Mouse (Mus musculus): ENCODE measurements around the gene Gm11564. TPM values are rescaled to one million over a fixed set of nuclear protein-coding genes. Genes with fewer than 3 reads are reported as not detected.
"Not testable (repeated sequence)": the region's sequence is repeated elsewhere in the genome, so short reads cannot be mapped to it uniquely, and the experiment has no call there.

Gm11564 gene
- polyA plus RNA-seq, 1 experiment from 2014 or later, result not detected

- not testable (repeated sequence) for DNase-seq (ENCODE audit: low spot score); H3K27ac ChIP-seq; ATAC-seq (ENCODE audit: low FRiP score); H3K4me3 ChIP-seq (replicated peaks; ENCODE audit: low read length); H3K27me3 ChIP-seq (ENCODE audit: control insufficient read depth, insufficient read depth, low read length); H3K36me3 ChIP-seq (replicated peaks; ENCODE audit: control insufficient read depth, insufficient read depth); H3K4me1 ChIP-seq (replicated peaks; ENCODE audit: control insufficient read depth, insufficient read depth, low read length); H3K9me3 ChIP-seq (ENCODE audit: control insufficient read depth, low read length); H3K9ac ChIP-seq; H3K4me2 ChIP-seq (replicated peaks)
- no CpG with 5 or more reads among the region's 1 CpGs for WGBS
These were observed 11.1 kb downstream of the Gm11564 start, which contains the start of gene Gm11554 for GRCm38 (mm10) chr11:99804346-99804745. Gm11554 (minus strand) TSS chr11:99804446.

DNA sequence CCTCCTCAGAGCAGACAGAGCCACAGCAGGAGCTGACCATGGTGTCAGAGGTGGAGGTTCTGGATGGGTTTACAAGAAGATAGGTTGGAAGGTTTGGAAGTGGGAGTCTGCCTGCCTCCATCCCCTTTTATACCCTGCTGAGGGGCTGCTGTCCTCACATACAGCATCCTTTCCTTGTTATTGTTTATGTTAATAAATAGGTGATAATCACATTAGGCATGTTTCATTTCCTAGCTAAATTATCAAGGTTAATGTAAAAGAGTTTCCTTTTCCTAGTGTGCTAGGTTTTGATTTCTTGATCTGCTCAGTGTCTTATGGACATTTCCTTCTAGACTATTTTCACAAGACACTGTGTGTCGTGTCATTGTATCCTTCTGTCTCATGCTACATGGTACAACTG, 16.6 kb downstream of the Gm11564 start, which contains the start of gene Gm11569:
Gene Gm11569, minus strand, starts transcription at position 101 of the 400 bp plus-strand sequence.
- not testable (repeated sequence) for H3K9me3 ChIP-seq (ENCODE audit: control insufficient read depth, low read length); H3K9ac ChIP-seq; H3K36me3 ChIP-seq (replicated peaks; ENCODE audit: control insufficient read depth, insufficient read depth); H3K4me2 ChIP-seq (replicated peaks); H3K27me3 ChIP-seq (ENCODE audit: control insufficient read depth, insufficient read depth, low read length); H3K4me3 ChIP-seq (replicated peaks; ENCODE audit: low read length); H3K4me1 ChIP-seq (replicated peaks; ENCODE audit: control insufficient read depth, insufficient read depth, low read length); DNase-seq (ENCODE audit: low spot score); H3K27ac ChIP-seq; ATAC-seq (ENCODE audit: low FRiP score)
- WGBS, result no CpG with 5 or more reads among the region's 1 CpGs

GRCm38 (mm10) chr11:99793367-99793766, 22.1 kb downstream of the Gm11564 start, which contains the start of gene Gm11596:
Gm11596 (minus strand) TSS chr11:99793467.
- no peak within 1 kb of the TSS for H3K4me2 ChIP-seq (replicated peaks)
- no peak for ATAC-seq (ENCODE audit: low FRiP score)
- 94% methylated on average over 2 of the region's 2 CpGs for WGBS

GRCm38 (mm10) chr11:99784900-99785299, 30.6 kb downstream of the Gm11564 start, which contains the start of gene Krtap4-9:
Krtap4-9 (plus strand) TSS chr11:99785200.
- not testable (repeated sequence) for H3K4me2 ChIP-seq (replicated peaks); H3K9me3 ChIP-seq (ENCODE audit: control insufficient read depth, low read length); H3K4me1 ChIP-seq (replicated peaks; ENCODE audit: control insufficient read depth, insufficient read depth, low read length); H3K27ac ChIP-seq; H3K36me3 ChIP-seq (replicated peaks; ENCODE audit: control insufficient read depth, insufficient read depth); ATAC-seq (ENCODE audit: low FRiP score); H3K27me3 ChIP-seq (ENCODE audit: control insufficient read depth, insufficient read depth, low read length); H3K9ac ChIP-seq; DNase-seq (ENCODE audit: low spot score); H3K4me3 ChIP-seq (replicated peaks; ENCODE audit: low read length)

More at GRCm38 (mm10) chr11:99793367-99793766, 22.1 kb downstream of the Gm11564 start, which contains the start of gene Gm11596:
- Histone ChIP-seq H3K4me3 (replicated peaks; ENCODE audit: low read length) (no peak within 1 kb of the TSS), H3K36me3 (replicated peaks; ENCODE audit: control insufficient read depth, insufficient read depth) (no peaks in the 10 kb centered on the region), H3K4me1 (replicated peaks; ENCODE audit: control insufficient read depth, insufficient read depth, low read length) (no peaks in the 10 kb centered on the region), H3K9ac (no peak within 1 kb of the TSS), H3K27ac (no peak within 1 kb of the TSS), H3K9me3 (ENCODE audit: control insufficient read depth, low read length) (no peaks in the 10 kb centered on the region), H3K27me3 (ENCODE audit: control insufficient read depth, insufficient read depth, low read length) (no peaks in the 10 kb centered on the region)
- DNase-seq (ENCODE audit: low spot score), result no peak

- ATAC-seq (ENCODE audit: low FRiP score), result no peak
- Histone ChIP-seq H3K27me3 (ENCODE audit: control insufficient read depth, insufficient read depth, low read length) (no peaks in the 10 kb centered on the region), H3K9ac (no peak within 1 kb of the TSS), H3K27ac (no peak within 1 kb of the TSS), H3K36me3 (replicated peaks; ENCODE audit: control insufficient read depth, insufficient read depth) (no peaks in the 10 kb centered on the region), H3K9me3 (ENCODE audit: control insufficient read depth, low read length) (no peaks in the 10 kb centered on the region), H3K4me1 (replicated peaks; ENCODE audit: control insufficient read depth, insufficient read depth, low read length) (no peaks in the 10 kb centered on the region), H3K4me3 (replicated peaks; ENCODE audit: low read length) (no peak within 1 kb of the TSS), H3K4me2 (replicated peaks) (no peak within 1 kb of the TSS)
- WGBS, result 91% methylated on average over 2 of the region's 2 CpGs
- no peak for DNase-seq (ENCODE audit: low spot score)
These were observed 34.9 kb downstream of the Gm11564 start, which contains the start of gene Krtap4-8 for GRCm38 (mm10) chr11:99780604-99781003. Krtap4-8 (minus strand) TSS chr11:99780704.

DNA sequence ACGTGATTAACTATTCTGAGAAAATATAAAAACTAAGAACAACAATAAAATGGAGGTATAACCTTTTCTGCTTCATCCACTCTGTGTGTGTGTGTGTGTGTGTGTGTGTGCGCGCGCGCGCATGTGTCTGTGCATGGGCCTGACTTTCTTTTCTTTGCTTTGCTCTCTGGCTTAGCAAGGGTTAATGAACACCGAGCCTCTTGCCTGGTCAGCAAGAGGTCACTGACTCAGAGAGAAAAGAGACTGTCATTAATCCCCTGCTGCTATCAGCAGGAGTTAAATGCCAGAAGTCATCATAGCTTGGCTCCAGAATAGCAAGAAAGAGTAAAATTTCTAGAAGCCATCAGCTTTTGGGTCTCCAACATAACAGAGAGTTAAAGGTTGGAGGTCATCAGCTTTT, 37.1 kb downstream of the Gm11564 start:
- 55% methylated on average over 7 of the region's 7 CpGs for WGBS
- no peak for ATAC-seq (ENCODE audit: low FRiP score)
- Histone ChIP-seq H3K36me3 (replicated peaks; ENCODE audit: control insufficient read depth, insufficient read depth) (no peaks in the 10 kb centered on the region), H3K9me3 (ENCODE audit: control insufficient read depth, low read length) (no peaks in the 10 kb centered on the region), H3K4me1 (replicated peaks; ENCODE audit: control insufficient read depth, insufficient read depth, low read length) (no peaks in the 10 kb centered on the region), H3K9ac (no peak overlapping the region), H3K4me3 (replicated peaks; ENCODE audit: low read length) (no peak overlapping the region), H3K4me2 (replicated peaks) (no peak overlapping the region), H3K27me3 (ENCODE audit: control insufficient read depth, insufficient read depth, low read length) (no peaks in the 10 kb centered on the region), H3K27ac (no peak overlapping the region)
- DNase-seq (ENCODE audit: low spot score), result no peak

- H3K27ac ChIP-seq; H3K9me3 ChIP-seq (ENCODE audit: control insufficient read depth, low read length); H3K4me3 ChIP-seq (replicated peaks; ENCODE audit: low read length); H3K4me2 ChIP-seq (replicated peaks); DNase-seq (ENCODE audit: low spot score); H3K9ac ChIP-seq; H3K36me3 ChIP-seq (replicated peaks; ENCODE audit: control insufficient read depth, insufficient read depth); ATAC-seq (ENCODE audit: low FRiP score); H3K27me3 ChIP-seq (ENCODE audit: control insufficient read depth, insufficient read depth, low read length); H3K4me1 ChIP-seq (replicated peaks; ENCODE audit: control insufficient read depth, insufficient read depth, low read length): not testable (repeated sequence)
These were observed 42.7 kb downstream of the Gm11564 start, which contains the start of gene Gm11595 for GRCm38 (mm10) chr11:99772813-99773212. Gm11595 (minus strand) TSS chr11:99772913.

GRCm38 (mm10) chr11:99768410-99768809, 47.1 kb downstream of the Gm11564 start:
- H3K4me3 ChIP-seq (replicated peaks; ENCODE audit: low read length), result no peak overlapping the region
- ATAC-seq (ENCODE audit: low FRiP score) (no peak), DNase-seq (ENCODE audit: low spot score) (no peak)
- H3K9ac ChIP-seq, result no peak overlapping the region
- H3K4me1 ChIP-seq (replicated peaks; ENCODE audit: control insufficient read depth, insufficient read depth, low read length), result no peaks in the 10 kb centered on the region
- H3K36me3 ChIP-seq (replicated peaks; ENCODE audit: control insufficient read depth, insufficient read depth), result no peaks in the 10 kb centered on the region
- no peaks in the 10 kb centered on the region for H3K9me3 ChIP-seq (ENCODE audit: control insufficient read depth, low read length)
- no peak overlapping the region for H3K4me2 ChIP-seq (replicated peaks)
- no peak overlapping the region for H3K27ac ChIP-seq
- no peaks in the 10 kb centered on the region for H3K27me3 ChIP-seq (ENCODE audit: control insufficient read depth, insufficient read depth, low read length)
- WGBS, result 81% methylated on average over 2 of the region's 2 CpGs

Measured in hindbrain, embryonic 14.5 days (tissue).